Mouse (Mus musculus) monocyte, adult 59 days (primary cell): ENCODE measurements around the gene Gm49355. TPM values are rescaled to one million over a fixed set of nuclear protein-coding genes. Genes with fewer than 3 reads are reported as not detected.

ENCODE experiments used
- total RNA-seq, 2 experiments: library from RNA; stranded (reverse); gene quantifications; one replicate each; pipeline ENCODE4 v1.2.4; 2023

The Gm49355 gene
- total RNA-seq, result not detected

GRCm38 (mm10) chr14:12283641-12284040 is at the start of gene Gm49355:
Gene Gm49355 (plus strand): TSS chr14:12283976.

GRCm38 (mm10) chr14:12284141-12284912 is 551 bp downstream of the Gm49355 start, which contains the start of gene 3830406C13Rik:
Gene 3830406C13Rik (plus strand): TSS chr14:12284173.

GRCm38 (mm10) chr14:12348089-12348488 is 64.3 kb downstream of the Gm49355 start, which contains the start of gene Fezf2:
Gene Fezf2 (minus strand): TSS chr14:12348189.

Other genes with a start within 250 kb of the Gm49355 start
- gene 3830406C13Rik, start 197 bp downstream of the Gm49355 start, total RNA-seq, result 10 to 100 TPM; 19.7 to 21.3 TPM
- gene Fezf2, start 64.2 kb downstream of the Gm49355 start, total RNA-seq, result not detected